Mouse (Mus musculus) heart, embryonic 12.5 days (tissue): Measurements from ENCODE around the gene Ubtd2. TPM values are rescaled to one million over a fixed set of nuclear protein-coding genes. Genes with fewer than 3 reads are reported as not detected.
A peak's percentile ranks its signal among the peaks of the same experiment; 100 is the strongest.

Source experiments
- ATAC-seq: fragments of 200-750 bp; cut with Nextera tagmentation; 2 replicates; pipeline ENCODE4 v1.8.0; 2017; ENCODE audit warnings: moderate TSS enrichment, moderate library complexity; ENCODE audit not compliant: insufficient number of reproducible peaks, low FRiP score
- H3K27ac ChIP-seq: fragments of 300-500 bp; sonication (generic); 2 replicates; pipeline ENCODE4 v1.5.1; 2016; ENCODE audit warnings: mild to moderate bottlenecking, moderate library complexity; ENCODE audit not compliant: poor library complexity, severe bottlenecking
- H3K27me3 ChIP-seq: fragments of 300-500 bp; sonication (generic); replicated peaks from 2 replicates; pipeline ENCODE4 v1.6.1; 2016; ENCODE audit warnings: mild to moderate bottlenecking, moderate library complexity
- H3K36me3 ChIP-seq: fragments of 300-500 bp; sonication (generic); 2 replicates; pipeline ENCODE4 v1.6.1; 2016; ENCODE audit warnings: mild to moderate bottlenecking, moderate library complexity
- H3K4me1 ChIP-seq: fragments of 300-500 bp; sonication (generic); replicated peaks from 2 replicates; pipeline ENCODE4 v1.6.1; 2016; ENCODE audit warnings: mild to moderate bottlenecking
- H3K4me2 ChIP-seq: fragments of 300-500 bp; sonication (generic); 2 replicates; pipeline ENCODE4 v1.6.1; 2016; ENCODE audit warnings: mild to moderate bottlenecking, moderate library complexity
- H3K4me3 ChIP-seq: fragments of 300-500 bp; sonication (generic); 2 replicates; pipeline ENCODE4 v1.5.1; 2016; ENCODE audit warnings: mild to moderate bottlenecking
- H3K9ac ChIP-seq: fragments of 300-500 bp; sonication (generic); 2 replicates; pipeline ENCODE4 v1.6.1; 2016; ENCODE audit warnings: mild to moderate bottlenecking, moderate library complexity
- H3K9me3 ChIP-seq: fragments of 300-500 bp; sonication (generic); replicated peaks from 2 replicates; pipeline ENCODE4 v1.6.1; 2016; ENCODE audit warnings: mild to moderate bottlenecking, moderate library complexity
- WGBS: fragments of 180-500 bp; shearing (Covaris S2); methylation state at CpG from one replicate; pipeline ENCODE4 v1.1.7; 2016; 5-methylcytosine and 5-hydroxymethylcytosine counted together
- polyA plus RNA-seq: library from polyadenylated mRNA; unstranded; fragments of >200 nt; fragmentation: Nextera tagmentation; extraction: Ambion mirVana; gene quantifications from 2 replicates; pipeline ENCODE4 v1.2.1, GENCODE M21; 2016

The Ubtd2 gene
- polyA plus RNA-seq, 1 experiment from 2014 or later, result 34.8 TPM

GRCm38 (mm10) chr11:32548240-32548639, 93.1 kb downstream of the Ubtd2 start:
- Histone ChIP-seq H3K4me3 (no peak overlapping the region), H3K36me3 (no peaks in the 10 kb centered on the region), H3K27ac (no peak overlapping the region), H3K4me1 (peaks cover 39% of the 10 kb centered on the region), H3K9me3 (no peaks in the 10 kb centered on the region), H3K9ac (no peak overlapping the region), H3K27me3 (no peaks in the 10 kb centered on the region), H3K4me2 (no peak overlapping the region)
- 66% methylated on average over 4 of the region's 4 CpGs for WGBS
- no peak for ATAC-seq

- no peaks in the 10 kb centered on the region for H3K27me3 ChIP-seq
- no peaks in the 10 kb centered on the region for H3K9me3 ChIP-seq
- H3K27ac ChIP-seq, result no peak overlapping the region
- no peak overlapping the region for H3K4me3 ChIP-seq
- no peaks in the 10 kb centered on the region for H3K36me3 ChIP-seq
- WGBS, result 76% methylated on average over 6 of the region's 6 CpGs
- H3K4me2 ChIP-seq, result no peak overlapping the region
- H3K4me1 ChIP-seq, result peaks cover 47% of the 10 kb centered on the region
- no peak for ATAC-seq
- no peak overlapping the region for H3K9ac ChIP-seq
These were observed 94.1 kb downstream of the Ubtd2 start for GRCm38 (mm10) chr11:32549236-32549635.

- Histone ChIP-seq H3K4me2 (no peak overlapping the region), H3K9ac (no peak overlapping the region), H3K36me3 (no peaks in the 10 kb centered on the region), H3K9me3 (no peaks in the 10 kb centered on the region), H3K27me3 (no peaks in the 10 kb centered on the region), H3K27ac (no peak overlapping the region), H3K4me1 (peaks cover 55% of the 10 kb centered on the region), H3K4me3 (no peak overlapping the region)
- ATAC-seq, result no peak
- 76% methylated on average over 4 of the region's 4 CpGs for WGBS
These were observed 94.9 kb downstream of the Ubtd2 start for GRCm38 (mm10) chr11:32550102-32550501.

- Histone ChIP-seq H3K27me3 (no peaks in the 10 kb centered on the region), H3K4me2 (no peak overlapping the region), H3K9ac (no peak overlapping the region), H3K27ac (no peak overlapping the region), H3K36me3 (no peaks in the 10 kb centered on the region), H3K4me1 (peaks cover 60% of the 10 kb centered on the region), H3K4me3 (no peak overlapping the region), H3K9me3 (no peaks in the 10 kb centered on the region)
- ATAC-seq, result no peak
- WGBS, result 95% methylated on average over 4 of the region's 4 CpGs
These were observed 95.9 kb downstream of the Ubtd2 start for GRCm38 (mm10) chr11:32551056-32551455.

GRCm38 (mm10) chr11:32551579-32552297, 96.6 kb downstream of the Ubtd2 start:
- Histone ChIP-seq H3K36me3 (no peaks in the 10 kb centered on the region), H3K27ac (no peak overlapping the region), H3K9ac (no peak overlapping the region), H3K4me1 (peaks cover 60% of the 10 kb centered on the region), H3K4me3 (no peak overlapping the region), H3K27me3 (no peaks in the 10 kb centered on the region), H3K9me3 (no peaks in the 10 kb centered on the region), H3K4me2 (no peak overlapping the region)
- 65% methylated on average over 12 of the region's 12 CpGs for WGBS
- ATAC-seq, result no peak

GRCm38 (mm10) chr11:32552401-32553090, 97.4 kb downstream of the Ubtd2 start:
- Histone ChIP-seq H3K4me1 (peaks cover 57% of the 10 kb centered on the region), H3K9ac (no peak overlapping the region; the same call in 1 of the 2 replicates), H3K9me3 (no peaks in the 10 kb centered on the region), H3K4me3 (no peak overlapping the region), H3K27ac (peak overlapping the region; percentile 18), H3K36me3 (no peaks in the 10 kb centered on the region), H3K4me2 (no peak overlapping the region), H3K27me3 (no peaks in the 10 kb centered on the region)
- WGBS, result 59% methylated on average over 13 of the region's 13 CpGs
- ATAC-seq, result peak; percentile 41; the same call in 1 of the 2 replicates

GRCm38 (mm10) chr11:32553311-32554140, 98.4 kb downstream of the Ubtd2 start:
- H3K27ac ChIP-seq, result peak overlapping the region; percentile 18
- no peak overlapping the region for H3K4me3 ChIP-seq
- no peaks in the 10 kb centered on the region for H3K36me3 ChIP-seq
- H3K27me3 ChIP-seq, result no peaks in the 10 kb centered on the region
- WGBS, result 36% methylated on average over 14 of the region's 14 CpGs
- 0 out of 2 replicates have a peak, but pooled peaks have one; percentile 29 for ATAC-seq
- H3K4me2 ChIP-seq, result no peak overlapping the region
- H3K4me1 ChIP-seq, result peaks cover 49% of the 10 kb centered on the region
- no peaks in the 10 kb centered on the region for H3K9me3 ChIP-seq
- H3K9ac ChIP-seq, result no peak overlapping the region

GRCm38 (mm10) chr11:32554141-32555091, 99.2 kb downstream of the Ubtd2 start:
- no peak overlapping the region for H3K4me2 ChIP-seq
- no peak overlapping the region for H3K27ac ChIP-seq
- no peaks in the 10 kb centered on the region for H3K9me3 ChIP-seq
- 55% methylated on average over 14 of the region's 14 CpGs for WGBS
- peaks cover 44% of the 10 kb centered on the region for H3K4me1 ChIP-seq
- no peaks in the 10 kb centered on the region for H3K27me3 ChIP-seq
- no peak overlapping the region for H3K9ac ChIP-seq
- H3K36me3 ChIP-seq, result no peaks in the 10 kb centered on the region
- no peak overlapping the region for H3K4me3 ChIP-seq
- no peak for ATAC-seq

- H3K4me1 ChIP-seq, result peaks cover 44% of the 10 kb centered on the region
These were observed 100.0 kb downstream of the Ubtd2 start for GRCm38 (mm10) chr11:32555103-32555689.

More at GRCm38 (mm10) chr11:32555103-32555689, 100.0 kb downstream of the Ubtd2 start:
- Histone ChIP-seq H3K36me3 (no peaks in the 10 kb centered on the region), H3K9ac (no peak overlapping the region), H3K4me3 (no peak overlapping the region), H3K4me2 (no peak overlapping the region), H3K27me3 (no peaks in the 10 kb centered on the region), H3K9me3 (0 out of 2 replicates have a peak, but pooled peaks cover under 1% of the 10 kb centered on the region), H3K27ac (no peak overlapping the region)
- WGBS, result 79% methylated on average over 12 of the region's 12 CpGs
- ATAC-seq, result no peak
